Mouse (Mus musculus) gastrocnemius, postnatal 25 days (tissue): ENCODE data around the gene Itgb8. TPM values are rescaled to one million over a fixed set of nuclear protein-coding genes. Genes with fewer than 3 reads are reported as not detected.

ENCODE experiments used
- DNase-seq: peaks from one replicate; pipeline ENCODE4 v3.0.0; 2022
- total RNA-seq, 2 experiments: library from RNA; stranded (reverse); gene quantifications; 1 replicate in 1 of 2; 2 replicates in 1 of 2; pipeline ENCODE4 v1.2.3; 2021

The Itgb8 gene
- total RNA-seq, 2 experiments from 2014 or later: 0.75 to 0.90 TPM

GRCm38 (mm10) chr12:119209384-119210072 is 29.1 kb downstream of the Itgb8 start:
- DNase-seq: no peak

- no peak for DNase-seq
These were observed 31.2 kb downstream of the Itgb8 start for GRCm38 (mm10) chr12:119207464-119207801.

GRCm38 (mm10) chr12:119206711-119207463 is 31.7 kb downstream of the Itgb8 start:
- no peak for DNase-seq

DNA sequence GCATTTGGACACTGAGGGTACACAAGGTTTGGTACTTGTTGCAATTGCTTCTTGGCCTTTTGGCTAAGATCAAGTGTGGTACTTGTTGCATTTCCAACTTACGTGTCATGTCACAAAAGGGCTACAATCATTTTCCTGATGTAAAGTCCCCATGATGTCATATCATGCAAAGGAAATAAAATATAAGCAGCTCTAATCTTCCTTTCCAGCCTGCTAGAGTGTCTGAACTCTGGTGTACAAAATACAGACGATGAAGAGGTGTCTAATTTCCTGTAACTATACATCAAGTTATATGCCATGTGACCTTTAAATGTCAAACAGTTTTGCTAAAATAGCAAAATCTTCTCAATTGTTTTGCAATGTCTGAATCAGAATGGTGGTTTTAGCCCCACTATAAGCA is 34.2 kb downstream of the Itgb8 start:
- no peak for DNase-seq

GRCm38 (mm10) chr12:119202766-119203165 is 35.8 kb downstream of the Itgb8 start:
- DNase-seq: no peak

- no peak for DNase-seq
These were observed 43.5 kb downstream of the Itgb8 start for GRCm38 (mm10) chr12:119195145-119195544.

- no peak for DNase-seq
These were observed 48.8 kb downstream of the Itgb8 start for GRCm38 (mm10) chr12:119189814-119190213.

- DNase-seq: no peak
These were observed 53.2 kb downstream of the Itgb8 start for GRCm38 (mm10) chr12:119185441-119185840.

DNA sequence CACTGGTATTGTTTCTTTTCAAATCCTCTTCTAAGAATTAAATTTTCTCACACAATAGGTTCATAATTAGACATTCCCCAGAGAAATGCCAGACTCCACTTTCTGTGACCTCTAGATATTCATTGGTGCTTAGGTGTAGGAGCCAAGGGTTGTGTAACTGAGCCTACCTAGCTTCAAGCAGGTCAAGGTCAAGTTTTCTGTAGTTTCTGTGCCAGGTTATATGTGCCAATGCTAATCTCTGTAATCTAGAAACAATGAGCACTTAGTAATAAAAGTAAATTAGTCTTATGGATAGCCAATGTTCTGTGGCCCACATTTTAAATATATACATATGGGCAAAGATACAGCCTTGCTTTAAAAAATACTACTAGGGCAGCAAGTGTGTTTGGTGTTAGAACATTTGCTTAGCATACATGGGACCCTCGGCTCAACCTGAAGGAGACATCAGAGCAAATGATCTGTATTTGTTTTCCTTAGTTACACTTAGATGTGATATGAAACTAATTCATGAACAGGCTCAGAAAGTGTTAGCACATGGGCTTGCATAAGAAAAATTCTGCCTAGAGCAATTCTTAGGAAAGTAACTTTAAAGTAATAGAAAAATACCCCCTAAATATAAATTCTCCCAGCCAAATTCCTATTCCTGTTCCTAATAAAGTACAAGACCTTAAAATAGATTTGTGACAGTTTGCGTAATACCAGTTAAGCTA is 56.2 kb downstream of the Itgb8 start:
- no peak for DNase-seq

DNA sequence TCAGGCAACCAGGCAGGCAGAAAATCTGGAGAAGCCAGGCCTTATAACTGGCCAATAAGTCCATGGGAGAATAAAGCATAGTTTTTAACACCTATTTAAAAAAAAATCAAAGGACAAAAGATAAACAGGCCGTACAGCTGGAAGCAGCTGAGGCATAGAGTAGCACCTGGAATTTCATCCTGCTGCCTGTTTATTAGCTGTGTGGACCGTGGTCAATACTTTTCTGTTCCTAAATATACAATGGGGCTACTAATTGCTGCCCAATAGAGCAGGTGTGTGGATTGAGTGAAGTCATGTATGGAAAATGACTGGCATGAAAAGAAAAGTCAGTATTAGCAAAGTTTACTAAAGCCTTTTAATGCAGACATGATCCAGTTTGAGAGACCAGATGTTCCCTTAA is 62.6 kb downstream of the Itgb8 start:
- no peak for DNase-seq

GRCm38 (mm10) chr12:119169828-119170539 is 68.6 kb downstream of the Itgb8 start:
- no peak for DNase-seq

- no peak for DNase-seq
These were observed 69.5 kb downstream of the Itgb8 start for GRCm38 (mm10) chr12:119169143-119169542.

GRCm38 (mm10) chr12:119165115-119165514 is 73.5 kb downstream of the Itgb8 start:
- DNase-seq: no peak

DNA sequence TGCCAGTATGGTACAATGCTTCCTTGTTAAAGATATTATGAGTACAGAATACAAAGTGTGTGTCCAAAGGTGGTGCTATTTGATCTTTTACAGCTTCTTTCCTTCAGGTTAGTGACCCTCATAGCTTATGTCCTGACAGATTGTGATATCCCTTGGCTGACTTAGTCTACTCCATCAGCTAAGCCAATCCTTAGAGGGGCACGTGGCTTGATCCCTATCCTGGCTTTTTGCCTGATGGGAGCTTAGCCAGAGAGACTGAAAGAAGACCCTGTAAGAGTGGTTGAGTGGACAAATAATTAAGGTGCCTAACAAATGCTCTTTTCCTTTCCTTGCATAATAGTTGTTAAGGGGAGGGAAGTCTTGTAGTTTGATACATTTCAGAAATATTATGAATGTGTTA is 73.9 kb downstream of the Itgb8 start:
- no peak for DNase-seq

- peak; percentile 54 for DNase-seq
These were observed 74.4 kb downstream of the Itgb8 start for GRCm38 (mm10) chr12:119164176-119164575.

GRCm38 (mm10) chr12:119160786-119161185 is 77.8 kb downstream of the Itgb8 start:
- DNase-seq: no peak

GRCm38 (mm10) chr12:119159254-119159933 is 79.2 kb downstream of the Itgb8 start:
- DNase-seq: no peak

GRCm38 (mm10) chr12:119157686-119158085 is 80.9 kb downstream of the Itgb8 start:
- DNase-seq: no peak

GRCm38 (mm10) chr12:119157068-119157467 is 81.5 kb downstream of the Itgb8 start:
- no peak for DNase-seq

DNA sequence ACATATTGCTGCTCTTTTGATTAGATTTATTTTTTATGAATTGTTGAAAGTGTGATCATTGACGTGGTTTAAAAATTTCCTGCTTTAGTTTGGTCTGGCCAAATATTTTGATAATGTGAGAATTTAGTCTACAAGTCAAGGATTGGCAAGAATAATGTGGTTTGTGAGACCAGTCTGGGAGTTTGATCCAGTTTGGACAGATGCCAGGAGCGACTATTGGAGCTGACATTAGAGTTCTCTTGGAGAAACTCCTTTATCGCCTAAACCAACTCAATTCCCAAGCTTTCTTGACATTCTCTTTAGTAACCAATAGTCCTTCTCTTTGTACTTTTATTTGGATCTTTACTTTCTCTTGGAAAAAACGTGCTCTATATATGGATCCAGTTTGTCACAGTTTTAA is 83.0 kb downstream of the Itgb8 start:
- no peak for DNase-seq

DNA sequence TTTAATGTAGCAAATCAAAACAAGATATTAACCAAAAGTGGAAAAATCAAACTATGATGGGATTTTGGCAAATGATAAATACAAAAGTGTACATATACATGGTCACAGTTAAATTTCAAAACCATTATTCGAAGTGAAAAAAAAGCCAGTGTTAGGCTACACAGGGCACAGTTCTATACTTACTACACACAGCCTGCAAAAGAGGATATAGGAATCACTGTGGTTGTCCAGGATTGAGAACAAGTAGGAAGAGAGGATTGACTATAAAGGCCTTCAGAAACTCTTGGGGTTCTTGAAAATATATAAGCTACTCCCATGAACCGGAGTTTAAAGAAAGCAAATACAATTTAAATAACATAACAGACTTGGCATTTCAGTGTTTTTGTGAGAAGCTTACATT is 87.6 kb downstream of the Itgb8 start:
- DNase-seq: no peak

GRCm38 (mm10) chr12:119147753-119148152 is 90.8 kb downstream of the Itgb8 start:
- DNase-seq: no peak
